Mouse (Mus musculus) macrophage (primary cell): ENCODE data around the gene Gm20503. TPM values are rescaled to one million over a fixed set of nuclear protein-coding genes. Genes with fewer than 3 reads are reported as not detected.

ENCODE experiments used
- H3K27ac ChIP-seq: fragments of 350-480 bp; formaldehyde crosslinking; 2 replicates; pipeline ENCODE4 v1.9.0; 2021
- H3K36me3 ChIP-seq: fragments of 350-480 bp; formaldehyde crosslinking; 2 replicates; pipeline ENCODE4 v1.9.0; 2021; ENCODE audit errors: inconsistent target
- H3K4me3 ChIP-seq: fragments of 350-480 bp; formaldehyde crosslinking; 2 replicates; pipeline ENCODE4 v1.9.0; 2021; ENCODE audit errors: inconsistent target
- H3K79me2 ChIP-seq: fragments of 350-480 bp; formaldehyde crosslinking; 2 replicates; pipeline ENCODE4 v1.9.0; 2021; ENCODE audit errors: inconsistent target
- WGBS: methylation state at CpG from one replicate; pipeline ENCODE4 v1.1.7; 2026; ENCODE audit warnings: inconsistent platforms; ENCODE audit not compliant: missing documents; 5-methylcytosine and 5-hydroxymethylcytosine counted together
- polyA plus RNA-seq: library from polyadenylated mRNA; stranded (reverse); fragments of 250-400 nt; gene quantifications from 3 replicates; pipeline ENCODE4 v1.2.4, GENCODE M21; 2018; ENCODE audit warnings: inconsistent platforms

The Gm20503 gene
- polyA plus RNA-seq, 1 experiment from 2014 or later: not detected

DNA sequence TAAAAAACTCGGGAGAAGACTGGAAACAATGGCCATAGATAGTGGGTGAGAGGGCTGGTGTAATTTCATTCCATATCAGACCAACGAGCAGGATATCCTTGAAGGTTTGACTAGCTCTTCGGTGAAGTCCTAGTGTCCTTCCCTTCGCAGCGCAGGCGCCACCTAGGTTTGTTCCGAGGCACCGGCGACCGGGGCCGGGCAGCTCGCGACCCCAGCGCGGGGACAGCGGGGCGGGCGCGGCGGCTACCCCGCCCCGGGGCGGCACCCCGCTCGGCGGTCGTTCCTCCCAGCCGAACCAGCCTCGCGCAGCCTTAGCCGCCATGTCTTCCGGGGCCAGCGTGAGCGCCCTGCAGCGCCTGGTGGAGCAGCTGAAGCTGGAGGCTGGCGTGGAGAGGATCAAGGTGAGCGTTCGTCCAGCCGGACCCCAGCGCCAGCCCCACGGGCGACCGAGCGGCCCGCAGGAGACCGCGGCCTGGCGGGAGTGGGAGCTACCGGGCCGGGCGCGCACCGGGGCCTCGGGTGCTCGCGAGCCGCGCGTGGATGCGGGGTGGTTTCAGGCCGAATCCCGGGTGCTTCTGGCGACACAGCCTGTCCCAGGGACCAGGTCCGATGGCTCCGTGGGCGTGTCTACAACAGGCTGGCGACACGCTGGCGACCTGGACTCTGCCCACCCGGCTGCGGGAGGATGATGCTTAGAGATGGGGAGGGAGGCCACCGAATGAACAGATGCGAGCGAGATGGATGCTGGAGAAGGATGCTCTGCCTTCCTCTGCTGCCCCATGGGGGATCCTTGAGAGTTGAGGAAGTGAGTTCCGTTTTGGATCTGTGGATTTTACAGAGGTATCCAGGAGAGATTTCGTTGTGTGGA lies 32.1 kb downstream of the Gm20503 start, which contains the start of gene Gng10:
TSS of gene Gng10 (plus strand) at position 171 of the 868 bp plus-strand sequence.
- Histone ChIP-seq H3K4me3 (peak within 1 kb of the TSS; percentile 51), H3K36me3 (no peaks in the 10 kb centered on the region), H3K79me2 (peaks cover 11% of the 10 kb centered on the region; the same call in 1 of the 2 replicates), H3K27ac (peak within 1 kb of the TSS; percentile 61; the same call in 1 of the 2 replicates)
- WGBS: 6% methylated on average over 69 of the region's 76 CpGs

DNA sequence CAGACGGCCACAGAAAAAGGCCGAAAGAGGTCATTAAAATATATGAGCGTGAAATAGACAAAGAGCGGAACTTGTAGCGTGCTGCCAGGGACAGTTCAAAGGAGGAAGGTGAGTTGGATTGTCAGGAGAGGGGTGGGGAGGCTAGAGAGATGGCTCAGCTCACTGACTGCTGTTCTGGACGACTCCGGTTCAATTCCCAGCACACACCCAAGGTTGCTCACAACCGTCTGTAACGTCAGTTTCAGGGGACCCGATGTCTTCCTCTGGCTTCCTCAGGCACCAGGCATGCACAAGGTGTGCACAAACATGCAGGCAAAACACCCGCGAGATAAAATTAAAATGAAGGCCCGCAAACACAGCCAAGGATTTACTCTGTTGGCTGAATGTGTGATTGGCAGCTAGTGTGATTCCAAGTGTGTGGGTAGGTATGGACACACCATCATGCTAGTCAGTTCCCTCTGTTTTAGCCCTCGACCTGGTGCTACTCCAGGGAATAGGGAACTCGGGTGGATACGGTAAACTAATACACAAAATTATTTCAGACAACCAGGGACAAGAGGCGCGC lies 32.9 kb downstream of the Gm20503 start:
- WGBS: 34% methylated on average over 18 of the region's 18 CpGs
- H3K36me3 ChIP-seq: no peaks in the 10 kb centered on the region
- H3K4me3 ChIP-seq: peak overlapping the region; percentile 51
- H3K79me2 ChIP-seq: peaks cover 11% of the 10 kb centered on the region; the same call in 1 of the 2 replicates
- H3K27ac ChIP-seq: peak overlapping the region; percentile 61

DNA sequence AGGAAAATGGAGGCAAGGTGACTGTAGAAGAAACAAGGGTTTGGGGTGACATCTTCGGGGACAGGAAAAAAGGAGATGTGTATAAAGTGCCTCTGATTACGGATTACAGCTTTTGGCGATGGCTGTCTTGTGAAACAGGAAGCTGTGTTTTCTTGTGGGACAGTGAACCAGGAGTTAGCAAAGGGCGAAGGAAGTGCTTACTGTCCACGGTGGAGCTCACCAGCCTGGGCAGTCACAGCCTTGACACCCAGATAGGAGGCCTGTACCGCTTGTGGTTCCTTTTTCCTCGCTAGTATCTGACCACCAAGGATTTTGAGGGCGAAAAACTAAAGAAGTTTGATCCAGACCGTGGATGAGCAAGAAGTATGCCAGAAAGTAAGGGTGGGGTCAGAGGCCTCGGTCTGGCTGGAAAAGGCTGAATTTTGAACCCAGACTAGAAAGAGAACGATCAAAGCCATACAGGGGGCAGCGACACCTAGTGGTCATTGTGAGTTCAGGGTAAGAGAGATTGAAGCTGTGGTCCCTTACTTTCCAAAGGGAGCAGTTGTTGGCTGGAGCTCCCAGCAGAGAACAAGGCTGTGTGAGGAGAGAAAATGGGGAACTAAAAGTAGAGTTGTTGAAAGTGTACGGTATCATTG lies 33.6 kb downstream of the Gm20503 start:
- H3K27ac ChIP-seq: peak overlapping the region; percentile 61
- peak overlapping the region; percentile 51 for H3K4me3 ChIP-seq
- peaks cover 11% of the 10 kb centered on the region; the same call in 1 of the 2 replicates for H3K79me2 ChIP-seq
- H3K36me3 ChIP-seq: 0 out of 2 replicates have a peak, but pooled peaks cover under 1% of the 10 kb centered on the region
- 1% methylated on average over 13 of the region's 13 CpGs for WGBS

DNA sequence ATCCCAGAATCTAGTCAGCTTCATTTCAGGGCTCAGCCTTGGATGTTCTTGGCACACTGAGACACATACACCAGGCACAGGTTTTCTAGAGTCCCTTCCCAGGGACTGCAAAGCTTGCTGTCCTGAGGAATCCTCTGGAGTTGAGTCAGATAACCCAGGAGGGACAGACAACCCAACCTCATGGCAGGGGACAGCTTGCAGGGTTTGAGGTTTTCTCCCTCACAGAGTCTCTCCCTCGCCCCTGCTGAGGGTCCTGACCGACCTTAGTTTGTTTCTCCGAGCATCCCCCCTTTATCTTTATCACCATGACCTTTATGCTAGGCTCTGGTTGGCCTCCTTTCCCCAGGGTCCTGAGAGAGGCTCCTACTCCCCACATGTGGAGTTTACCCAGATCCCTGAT lies 34.5 kb downstream of the Gm20503 start:
- no peak overlapping the region for H3K27ac ChIP-seq
- H3K4me3 ChIP-seq: no peak overlapping the region
- 86% methylated on average over 3 of the region's 3 CpGs for WGBS
- peaks cover 11% of the 10 kb centered on the region; the same call in 1 of the 2 replicates for H3K79me2 ChIP-seq
- 0 out of 2 replicates have a peak, but pooled peaks cover 7% of the 10 kb centered on the region for H3K36me3 ChIP-seq

DNA sequence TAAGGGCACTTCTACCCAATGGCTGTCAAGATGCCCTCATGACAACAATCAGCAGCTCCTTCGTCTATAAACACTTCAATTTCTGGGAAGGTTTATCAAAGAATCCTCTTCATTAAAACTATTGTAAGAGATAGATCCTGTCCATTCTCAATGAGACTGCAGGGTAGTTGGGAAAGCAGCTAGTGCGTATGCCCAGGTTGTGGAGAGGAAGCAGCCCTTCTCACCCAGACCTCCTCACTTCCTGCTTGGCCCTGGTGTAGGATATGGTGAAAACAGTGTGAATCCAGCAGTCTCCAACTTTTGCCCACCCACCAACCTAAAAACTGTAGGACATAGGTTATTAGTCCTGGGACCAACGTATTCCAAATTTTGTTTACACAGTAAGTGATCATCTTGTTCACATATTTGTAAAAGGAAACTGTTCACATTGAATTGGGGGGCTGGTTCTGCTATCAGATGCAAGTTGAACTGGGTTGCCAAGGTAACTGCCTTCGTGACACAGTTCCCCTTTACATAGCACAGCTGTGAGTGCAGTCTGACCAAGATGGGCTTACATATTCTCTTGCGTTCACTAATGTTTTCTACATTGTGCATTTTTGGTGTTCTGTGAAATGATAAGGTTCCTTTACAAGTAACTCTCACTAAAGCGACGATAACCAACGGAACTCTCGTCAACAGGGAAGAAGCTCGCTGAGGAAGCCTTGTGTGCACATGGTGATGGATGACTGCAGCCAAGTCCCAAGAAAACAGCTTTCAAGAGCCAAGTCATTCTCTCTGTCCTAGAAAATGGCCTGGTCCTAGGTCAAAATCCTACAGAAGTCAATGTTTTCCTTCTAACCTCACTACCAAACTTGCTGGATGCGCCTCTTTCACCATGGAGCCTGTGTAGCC lies 37.6 kb downstream of the Gm20503 start:
- Histone ChIP-seq H3K36me3 (0 out of 2 replicates have a peak, but pooled peaks cover 7% of the 10 kb centered on the region), H3K4me3 (no peak overlapping the region), H3K79me2 (peaks cover 11% of the 10 kb centered on the region; the same call in 1 of the 2 replicates), H3K27ac (no peak overlapping the region)
- 44% methylated on average over 11 of the region's 11 CpGs for WGBS

DNA sequence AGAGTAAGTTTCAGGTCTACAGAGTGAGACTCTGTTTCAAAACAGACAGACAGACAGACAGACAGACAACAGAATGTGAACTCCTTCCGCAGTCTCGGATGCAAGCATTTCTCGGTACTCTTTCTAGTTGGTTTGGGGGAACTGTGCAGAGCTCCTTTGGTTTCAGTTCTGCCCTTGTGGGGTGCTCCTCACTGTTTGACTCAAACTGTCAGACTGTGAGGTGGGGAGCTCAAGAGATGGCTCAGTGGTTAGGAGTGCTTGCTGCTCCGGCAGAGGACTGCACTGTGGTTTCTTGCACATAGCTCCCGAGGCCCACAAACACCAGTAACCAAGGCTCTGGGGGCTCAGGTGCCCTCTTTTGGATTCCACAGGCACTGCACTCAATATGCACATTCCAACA lies 40.1 kb downstream of the Gm20503 start:
- Histone ChIP-seq H3K36me3 (0 out of 2 replicates have a peak, but pooled peaks cover 7% of the 10 kb centered on the region), H3K4me3 (no peak overlapping the region), H3K79me2 (peaks cover 4% of the 10 kb centered on the region; the same call in 1 of the 2 replicates), H3K27ac (no peak overlapping the region)
- 47% methylated on average over 5 of the region's 5 CpGs for WGBS

DNA sequence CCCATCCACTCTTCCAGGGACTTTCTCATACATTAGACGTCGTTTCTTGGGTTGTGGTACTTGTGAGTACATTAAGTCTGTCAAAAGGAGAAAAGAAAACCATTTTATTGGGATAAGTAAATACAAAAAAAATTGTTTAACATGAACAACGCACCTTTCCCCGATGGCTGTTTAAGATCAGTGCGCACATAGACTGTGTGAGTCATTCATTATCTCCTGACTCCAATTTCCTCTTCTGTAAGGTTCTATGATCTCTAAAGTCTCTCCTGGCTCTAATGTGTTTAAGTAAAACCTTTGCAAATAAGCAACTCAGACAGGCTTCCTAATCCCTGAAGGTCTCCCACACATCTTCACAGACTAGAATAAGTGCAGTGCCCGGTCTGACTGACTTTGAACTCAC lies 40.9 kb downstream of the Gm20503 start:
- 96% methylated on average over 6 of the region's 6 CpGs for WGBS
- Histone ChIP-seq H3K4me3 (no peak overlapping the region), H3K79me2 (no peaks in the 10 kb centered on the region; the same call in 1 of the 2 replicates)

DNA sequence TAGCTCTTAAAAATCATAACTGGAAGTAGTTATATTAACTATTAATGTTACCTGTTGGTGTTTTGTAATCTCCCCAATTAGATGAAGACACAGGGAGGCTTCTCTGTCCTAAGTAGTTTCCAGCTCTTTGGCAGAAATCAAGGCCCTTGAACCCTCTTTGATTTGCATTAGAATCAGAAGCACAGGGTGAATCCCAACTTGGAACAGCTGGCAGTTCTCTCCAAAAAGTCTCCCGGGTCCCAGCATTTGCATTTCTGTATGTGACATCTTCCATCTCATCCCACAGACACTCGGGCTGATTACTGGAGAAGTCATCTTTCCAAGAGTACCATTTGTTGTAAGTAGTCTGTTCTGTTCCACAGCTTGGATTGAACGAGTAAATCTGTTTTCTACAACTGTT lies 44.2 kb downstream of the Gm20503 start:
- 93% methylated on average over 3 of the region's 3 CpGs for WGBS

More for the DNA sequence above, 40.9 kb downstream of the Gm20503 start:
- no peak overlapping the region for H3K27ac ChIP-seq
- H3K36me3 ChIP-seq: 0 out of 2 replicates have a peak, but pooled peaks cover 7% of the 10 kb centered on the region

DNA sequence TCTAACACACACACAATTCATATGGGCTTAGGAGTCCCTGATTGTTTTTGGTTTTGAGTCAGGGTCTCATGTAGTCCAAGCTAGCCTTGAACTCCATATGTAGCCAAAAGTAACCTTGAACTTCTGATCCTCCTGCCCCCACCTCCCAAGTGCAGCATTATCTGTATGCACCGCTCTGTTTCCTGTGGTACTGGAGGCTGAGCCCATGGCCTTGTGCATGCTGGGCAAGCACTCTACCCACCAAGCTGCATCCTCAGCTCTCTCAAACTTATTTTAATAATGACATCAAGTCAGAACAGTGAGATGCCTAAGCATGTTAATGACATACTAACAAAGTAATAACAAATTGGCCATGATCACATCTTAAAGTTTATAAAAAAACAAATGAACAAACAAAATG lies 48.1 kb downstream of the Gm20503 start:
- no peaks in the 10 kb centered on the region for H3K79me2 ChIP-seq
- no peak overlapping the region for H3K4me3 ChIP-seq
- H3K36me3 ChIP-seq: no peaks in the 10 kb centered on the region
- WGBS: 86% methylated on average over 1 of the region's 1 CpGs
- H3K27ac ChIP-seq: no peak overlapping the region

More for the DNA sequence above, 44.2 kb downstream of the Gm20503 start:
- no peak overlapping the region for H3K4me3 ChIP-seq
- 0 out of 2 replicates have a peak, but pooled peaks cover under 1% of the 10 kb centered on the region for H3K36me3 ChIP-seq
- no peak overlapping the region for H3K27ac ChIP-seq
- H3K79me2 ChIP-seq: no peaks in the 10 kb centered on the region

DNA sequence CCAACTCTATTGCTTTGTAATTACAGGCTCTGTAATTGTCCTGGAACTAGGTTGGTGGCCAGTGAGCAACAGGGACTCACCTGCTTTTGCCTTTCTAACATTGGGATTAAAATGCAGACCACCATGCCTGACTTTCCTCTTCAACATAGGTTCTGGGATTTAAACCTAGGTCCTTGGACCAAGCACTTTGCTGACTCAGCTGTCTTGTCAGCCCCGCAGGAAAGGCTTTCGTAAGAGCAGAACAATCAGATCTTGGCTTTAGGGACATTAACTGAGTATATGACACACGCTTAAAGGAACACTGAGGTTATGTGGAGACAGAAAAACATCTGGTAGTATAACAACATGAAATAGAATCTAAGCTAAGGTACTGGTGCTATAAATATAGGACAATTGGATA lies 54.9 kb downstream of the Gm20503 start:
- WGBS: 78% methylated on average over 3 of the region's 3 CpGs

DNA sequence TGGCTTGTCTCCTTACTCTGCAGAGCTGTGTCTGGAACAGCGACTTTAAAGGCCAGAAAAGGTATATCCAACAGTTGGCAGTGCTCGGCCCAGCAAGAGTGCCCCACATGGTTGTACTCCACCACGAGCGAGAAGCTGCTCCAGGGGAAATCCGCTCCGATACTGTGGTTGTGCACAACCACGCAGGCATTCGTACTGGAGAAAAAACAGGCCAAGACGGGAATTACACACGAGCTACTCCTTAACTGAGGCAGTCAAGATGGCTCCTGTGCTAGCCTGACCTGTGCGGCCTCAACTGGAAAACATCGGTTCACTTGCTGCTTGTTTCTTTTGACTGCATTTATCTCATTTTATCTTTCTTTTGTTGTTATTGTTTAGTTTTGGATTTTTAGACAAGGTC lies 59.5 kb downstream of the Gm20503 start:
- Histone ChIP-seq H3K79me2 (no peaks in the 10 kb centered on the region), H3K4me3 (no peak overlapping the region), H3K36me3 (no peaks in the 10 kb centered on the region), H3K27ac (no peak overlapping the region)
- 96% methylated on average over 12 of the region's 12 CpGs for WGBS

More for the DNA sequence above, 54.9 kb downstream of the Gm20503 start:
- H3K36me3 ChIP-seq: no peaks in the 10 kb centered on the region
- no peak overlapping the region for H3K4me3 ChIP-seq
- no peak overlapping the region for H3K27ac ChIP-seq
- H3K79me2 ChIP-seq: no peaks in the 10 kb centered on the region

DNA sequence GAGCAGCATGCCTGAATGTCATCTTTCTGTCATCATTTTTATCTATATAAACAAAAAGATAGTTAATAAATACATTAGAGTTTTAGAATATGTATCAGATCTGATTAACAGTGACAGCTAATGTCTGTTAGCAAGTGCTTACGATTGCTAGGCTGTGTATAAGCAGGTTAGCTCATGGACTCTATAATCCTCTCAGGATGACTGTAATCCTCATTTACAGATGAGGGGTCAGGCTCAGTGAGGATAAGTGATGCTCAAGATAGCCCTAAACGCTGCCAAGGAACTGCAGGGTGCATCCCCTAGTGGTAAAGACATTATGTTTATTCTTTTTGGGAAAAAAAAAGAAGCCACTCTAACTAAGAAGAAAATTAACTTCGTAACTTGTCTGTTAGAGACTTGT lies 66.3 kb downstream of the Gm20503 start:
- WGBS: 77% methylated on average over 3 of the region's 3 CpGs
- Histone ChIP-seq H3K4me3 (no peak overlapping the region), H3K36me3 (no peaks in the 10 kb centered on the region), H3K27ac (no peak overlapping the region), H3K79me2 (no peaks in the 10 kb centered on the region)

DNA sequence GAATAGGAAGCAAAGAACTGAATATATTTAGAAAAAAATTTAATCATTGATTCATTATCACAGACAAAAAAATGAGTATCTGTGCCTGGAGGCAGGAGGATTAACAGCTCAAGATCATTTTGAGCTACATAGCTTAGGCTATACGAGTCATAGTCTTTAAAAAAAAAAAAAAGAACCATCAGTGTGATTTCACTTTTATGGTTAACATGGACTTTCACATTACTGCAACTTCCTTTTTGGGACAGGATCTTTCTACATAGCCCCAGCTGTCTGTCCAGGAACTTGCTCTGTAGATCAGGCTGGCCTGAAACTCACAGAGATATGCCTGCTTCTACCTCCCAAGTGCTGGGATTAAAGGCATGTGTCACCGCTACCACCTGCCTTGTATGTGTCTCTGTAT lies 80.4 kb downstream of the Gm20503 start:
- no peak overlapping the region for H3K27ac ChIP-seq
- H3K4me3 ChIP-seq: no peak overlapping the region
- H3K79me2 ChIP-seq: no peaks in the 10 kb centered on the region
- 26% methylated on average over 2 of the region's 2 CpGs for WGBS
- no peaks in the 10 kb centered on the region for H3K36me3 ChIP-seq

DNA sequence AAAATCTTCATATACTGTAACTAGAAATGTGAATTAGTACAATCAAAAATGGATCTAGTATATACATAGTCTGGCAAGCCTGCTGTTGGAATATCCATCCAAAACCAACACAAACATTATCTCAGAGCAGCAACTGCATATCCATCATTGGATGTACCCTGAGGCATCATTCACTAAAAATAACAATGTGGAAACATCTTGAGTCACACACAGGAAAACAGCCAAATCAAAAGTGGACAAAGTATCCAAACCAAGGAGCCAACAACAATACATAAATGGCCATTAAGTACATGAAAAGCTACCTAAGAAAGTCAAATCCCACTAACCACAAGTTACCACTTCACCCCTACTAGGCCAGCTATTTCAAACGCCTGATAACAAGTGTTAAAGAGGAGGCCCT lies 86.4 kb downstream of the Gm20503 start:
- Histone ChIP-seq H3K4me3 (no peak overlapping the region), H3K27ac (no peak overlapping the region), H3K36me3 (no peaks in the 10 kb centered on the region), H3K79me2 (no peaks in the 10 kb centered on the region)
- WGBS: 86% methylated on average over 1 of the region's 1 CpGs
